Mouse (Mus musculus) midbrain, embryonic 14.5 days (tissue): ENCODE measurements at regions not wholly inside any gene's neighbourhood (a gene's known extent, or its start where the extent isn't known, plus 50 kb on each side); places are given as distances from the start of the nearest gene placed in this dataset.

Source experiments
- ATAC-seq: fragments of 200-750 bp; cut with Nextera tagmentation; 2 replicates; pipeline ENCODE4 v1.8.0; 2017; ENCODE audit warnings: moderate number of reproducible peaks, moderate library complexity; ENCODE audit not compliant: low FRiP score, low TSS enrichment
- DNase-seq: peaks from one replicate; pipeline ENCODE4 v3.0.0-alpha.2; 2015
- H3K27ac ChIP-seq: fragments of 300-500 bp; sonication (generic); replicated peaks from 2 replicates; pipeline ENCODE4 v1.5.1; 2014; ENCODE audit warnings: mild to moderate bottlenecking, low read depth, low read length, moderate library complexity
- H3K27me3 ChIP-seq: fragments of 300-500 bp; sonication (generic); 2 replicates; pipeline ENCODE4 v1.6.1; 2014; ENCODE audit warnings: low read length, control low read depth, mixed read lengths; ENCODE audit not compliant: control insufficient read depth, insufficient read depth
- H3K36me3 ChIP-seq: fragments of 300-500 bp; sonication (generic); 2 replicates; pipeline ENCODE4 v1.6.1; 2014; ENCODE audit warnings: low read length, control low read depth; ENCODE audit not compliant: control insufficient read depth, insufficient read depth
- H3K4me1 ChIP-seq: fragments of 300-500 bp; sonication (generic); 2 replicates; pipeline ENCODE4 v1.6.1; 2014; ENCODE audit warnings: mild to moderate bottlenecking, antibody characterized with exemption, low read length, control low read depth; ENCODE audit not compliant: control insufficient read depth, insufficient read depth
- H3K4me2 ChIP-seq: fragments of 300-500 bp; sonication (generic); 2 replicates; pipeline ENCODE4 v1.6.1; 2014; ENCODE audit warnings: mild to moderate bottlenecking, low read length, moderate library complexity
- H3K4me3 ChIP-seq: fragments of 300-500 bp; sonication (generic); replicated peaks from 2 replicates; pipeline ENCODE4 v1.5.1; 2014; ENCODE audit warnings: low read depth, low read length
- H3K9ac ChIP-seq: fragments of 300-500 bp; sonication (generic); replicated peaks from 2 replicates; pipeline ENCODE4 v1.6.1; 2014; ENCODE audit warnings: mild to moderate bottlenecking, low read length, moderate library complexity
- H3K9me3 ChIP-seq: fragments of 300-500 bp; sonication (generic); 2 replicates; pipeline ENCODE4 v1.6.1; 2016; ENCODE audit warnings: low read length, control low read depth, mixed read lengths; ENCODE audit not compliant: control insufficient read depth
- WGBS: fragments of 180-500 bp; shearing (Covaris S2); extraction: QIAGEN DNeasy Blood & Tissue Kit; methylation state at CpG from one replicate; pipeline ENCODE4 v1.1.7; 2014; 5-methylcytosine and 5-hydroxymethylcytosine counted together

GRCm38 (mm10) chr3:21569721-21570120 lies 506.7 kb upstream of the Tbl1xr1 start:
- Histone ChIP-seq H3K27me3 (no peaks in the 10 kb centered on the region), H3K9ac (no peak overlapping the region), H3K27ac (no peak overlapping the region), H3K36me3 (no peaks in the 10 kb centered on the region), H3K4me1 (peaks cover 1% of the 10 kb centered on the region), H3K4me2 (no peak overlapping the region), H3K4me3 (no peak overlapping the region), H3K9me3 (no peaks in the 10 kb centered on the region)
- DNase-seq (no peak), ATAC-seq (no peak)
- 90% methylated on average over 1 of the region's 1 CpGs for WGBS

GRCm38 (mm10) chr3:21578635-21579034 lies 497.8 kb upstream of the Tbl1xr1 start:
- no peak for ATAC-seq
- Histone ChIP-seq H3K36me3 (no peaks in the 10 kb centered on the region), H3K27me3 (no peaks in the 10 kb centered on the region), H3K9me3 (no peaks in the 10 kb centered on the region), H3K9ac (no peak overlapping the region), H3K4me1 (no peaks in the 10 kb centered on the region), H3K4me3 (no peak overlapping the region), H3K27ac (no peak overlapping the region), H3K4me2 (no peak overlapping the region)
- 62% methylated on average over 3 of the region's 3 CpGs for WGBS
- no peak for DNase-seq

- ATAC-seq (no peak), DNase-seq (no peak)
- H3K9ac ChIP-seq: no peak overlapping the region
- no peaks in the 10 kb centered on the region for H3K9me3 ChIP-seq
- H3K4me3 ChIP-seq: no peak overlapping the region
- WGBS: 62% methylated on average over 1 of the region's 1 CpGs
- H3K36me3 ChIP-seq: no peaks in the 10 kb centered on the region
- no peak overlapping the region for H3K27ac ChIP-seq
- H3K27me3 ChIP-seq: no peaks in the 10 kb centered on the region
- no peak overlapping the region for H3K4me2 ChIP-seq
- no peaks in the 10 kb centered on the region for H3K4me1 ChIP-seq
These were observed 494.3 kb upstream of the Tbl1xr1 start for GRCm38 (mm10) chr3:21582122-21582521.

- H3K4me3 ChIP-seq: no peak overlapping the region
- no peak overlapping the region for H3K9ac ChIP-seq
- no peaks in the 10 kb centered on the region for H3K27me3 ChIP-seq
- DNase-seq (no peak), ATAC-seq (no peak)
- no peaks in the 10 kb centered on the region for H3K36me3 ChIP-seq
- WGBS: 89% methylated on average over 3 of the region's 3 CpGs
- no peak overlapping the region for H3K27ac ChIP-seq
- H3K9me3 ChIP-seq: no peaks in the 10 kb centered on the region
- H3K4me2 ChIP-seq: no peak overlapping the region
- H3K4me1 ChIP-seq: no peaks in the 10 kb centered on the region
These were observed 490.7 kb upstream of the Tbl1xr1 start for GRCm38 (mm10) chr3:21585767-21586166.

- Histone ChIP-seq H3K4me2 (no peak overlapping the region), H3K36me3 (no peaks in the 10 kb centered on the region), H3K4me1 (no peaks in the 10 kb centered on the region), H3K9me3 (no peaks in the 10 kb centered on the region), H3K4me3 (no peak overlapping the region), H3K9ac (no peak overlapping the region), H3K27me3 (no peaks in the 10 kb centered on the region), H3K27ac (no peak overlapping the region)
- DNase-seq: no peak
- ATAC-seq: no peak
- 98% methylated on average over 2 of the region's 2 CpGs for WGBS
These were observed 469.6 kb upstream of the Tbl1xr1 start for GRCm38 (mm10) chr3:21606846-21607245.

- ATAC-seq (no peak), DNase-seq (no peak)
- no peak overlapping the region for H3K4me3 ChIP-seq
- no peak overlapping the region for H3K4me2 ChIP-seq
- no peak overlapping the region for H3K9ac ChIP-seq
- no peaks in the 10 kb centered on the region for H3K4me1 ChIP-seq
- no peaks in the 10 kb centered on the region for H3K36me3 ChIP-seq
- H3K27me3 ChIP-seq: no peaks in the 10 kb centered on the region
- H3K27ac ChIP-seq: no peak overlapping the region
- WGBS: 97% methylated on average over 2 of the region's 2 CpGs
- H3K9me3 ChIP-seq: no peaks in the 10 kb centered on the region
These were observed 466.2 kb upstream of the Tbl1xr1 start for GRCm38 (mm10) chr3:21610231-21610630.

GRCm38 (mm10) chr3:21621745-21622144 lies 454.7 kb upstream of the Tbl1xr1 start:
- Histone ChIP-seq H3K27me3 (no peaks in the 10 kb centered on the region), H3K36me3 (no peaks in the 10 kb centered on the region), H3K4me1 (no peaks in the 10 kb centered on the region), H3K4me3 (no peak overlapping the region), H3K9ac (no peak overlapping the region), H3K27ac (no peak overlapping the region), H3K9me3 (no peaks in the 10 kb centered on the region), H3K4me2 (no peak overlapping the region)
- WGBS: 91% methylated on average over 2 of the region's 2 CpGs
- no peak for DNase-seq
- ATAC-seq: no peak

- no peak overlapping the region for H3K4me2 ChIP-seq
- no peaks in the 10 kb centered on the region for H3K9me3 ChIP-seq
- DNase-seq: no peak
- H3K36me3 ChIP-seq: no peaks in the 10 kb centered on the region
- H3K4me1 ChIP-seq: no peaks in the 10 kb centered on the region
- H3K9ac ChIP-seq: no peak overlapping the region
- no peak overlapping the region for H3K27ac ChIP-seq
- no peaks in the 10 kb centered on the region for H3K27me3 ChIP-seq
- WGBS: 68% methylated on average over 2 of the region's 2 CpGs
- no peak for ATAC-seq
- H3K4me3 ChIP-seq: no peak overlapping the region
These were observed 451.4 kb upstream of the Tbl1xr1 start for GRCm38 (mm10) chr3:21625039-21625438.

GRCm38 (mm10) chr3:21626029-21626428 lies 450.4 kb upstream of the Tbl1xr1 start:
- Histone ChIP-seq H3K4me1 (no peaks in the 10 kb centered on the region), H3K27ac (no peak overlapping the region), H3K9ac (no peak overlapping the region), H3K9me3 (no peaks in the 10 kb centered on the region), H3K36me3 (no peaks in the 10 kb centered on the region), H3K4me3 (no peak overlapping the region), H3K27me3 (no peaks in the 10 kb centered on the region), H3K4me2 (no peak overlapping the region)
- ATAC-seq (no peak), DNase-seq (peak; percentile 53)
- WGBS: 56% methylated on average over 3 of the region's 3 CpGs
